In the genomic region with DNA sequence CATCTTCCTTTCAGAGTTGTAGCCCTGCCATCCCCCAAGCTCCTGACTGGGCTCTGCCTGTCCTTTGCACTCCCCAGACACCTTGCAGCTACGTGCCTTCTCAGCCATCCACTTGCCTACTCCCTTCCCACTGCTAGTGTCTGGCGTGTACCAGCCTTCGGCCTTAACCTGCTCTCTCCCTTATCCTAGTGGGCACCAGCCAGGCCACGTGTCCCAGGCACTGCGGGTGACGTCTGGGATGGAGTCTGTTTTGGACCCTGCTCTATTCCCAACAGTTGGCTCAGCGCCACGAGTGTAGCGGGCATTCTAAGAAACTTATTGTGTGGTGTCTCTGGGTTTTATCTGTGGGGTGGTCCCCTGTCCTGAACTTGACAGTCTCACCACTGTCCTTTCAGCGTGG, we compare ENCODE assay signal across 9 mouse cellular contexts.
DNase-seq lines count a peak whose midpoint lies in the region; ATAC-seq lines count a peak whose summit lies in the region.
"Had no signal": no experiment of that assay in that cellular context is flagged by ENCODE, and none has a peak within 500 bp of the region (broad histone marks: within the 10 kb centered on the region; RNA-seq: fewer than 3 reads in every experiment).

No protein-coding gene starts in this region.

- no peaks in the 10 kb centered on the region for H3K27me3 ChIP-seq in lung, embryonic 15.5 days
- H3K27me3 ChIP-seq in embryonic facial prominence, embryonic 15.5 days = no peaks in the 10 kb centered on the region
- H3K27me3 ChIP-seq in midbrain, embryonic 13.5 days = 0 out of 2 replicates have a peak, but pooled peaks cover 3% of the 10 kb centered on the region

- 84% methylated on average over 10 of the region's 10 CpGs for WGBS in lung, embryonic 15.5 days
- 73% methylated on average over 10 of the region's 10 CpGs for WGBS in embryonic facial prominence, embryonic 15.5 days
- WGBS in midbrain, embryonic 13.5 days = 66% methylated on average over 10 of the region's 10 CpGs

- peak; percentile 25 to 43 for DNase-seq in cerebellum, postnatal 25 days
- DNase-seq in cerebellum, adult 11 months = no peak
- no peak for DNase-seq in lung, postnatal 25 days (ENCODE audit: low spot score)
- DNase-seq in spleen, postnatal 4 days (ENCODE audit: low spot score in 2 of 2) = no peak
- DNase-seq in gastrocnemius, adult 18-20 months (ENCODE audit: low spot score) = no peak

- no peaks in the 10 kb centered on the region for H3K36me3 ChIP-seq in lung, embryonic 15.5 days
- no peaks in the 10 kb centered on the region for H3K36me3 ChIP-seq in embryonic facial prominence, embryonic 15.5 days
- no peaks in the 10 kb centered on the region for H3K36me3 ChIP-seq in midbrain, embryonic 13.5 days

- ATAC-seq in lung, embryonic 15.5 days (ENCODE audit: borderline replicate concordance, extremely low read depth, low FRiP score, low TSS enrichment) = no peak
- ATAC-seq in embryonic facial prominence, embryonic 15.5 days (ENCODE audit: insufficient number of reproducible peaks, low FRiP score, low TSS enrichment, low read depth) = no peak
- peak; percentile 65 for ATAC-seq in midbrain, embryonic 13.5 days

- no peak overlapping the region for H3K4me2 ChIP-seq in lung, embryonic 15.5 days
- H3K4me2 ChIP-seq in embryonic facial prominence, embryonic 15.5 days (replicated peaks) = no peak overlapping the region
- no peak overlapping the region for H3K4me2 ChIP-seq in midbrain, embryonic 13.5 days (replicated peaks)
- H3K4me2 ChIP-seq: lung, embryonic 14.5 days had no signal

- H3K9me3 ChIP-seq in lung, embryonic 15.5 days = no peaks in the 10 kb centered on the region
- no peaks in the 10 kb centered on the region for H3K9me3 ChIP-seq in embryonic facial prominence, embryonic 15.5 days (replicated peaks)
- H3K9me3 ChIP-seq in midbrain, embryonic 13.5 days = no peaks in the 10 kb centered on the region

- no peak overlapping the region for H3K4me3 ChIP-seq in lung, embryonic 15.5 days
- H3K4me3 ChIP-seq in embryonic facial prominence, embryonic 15.5 days (replicated peaks) = no peak overlapping the region
- H3K4me3 ChIP-seq in midbrain, embryonic 13.5 days (replicated peaks) = no peak overlapping the region

- no peak overlapping the region for H3K9ac ChIP-seq in lung, embryonic 15.5 days
- H3K9ac ChIP-seq in embryonic facial prominence, embryonic 15.5 days = no peak overlapping the region
- no peak overlapping the region for H3K9ac ChIP-seq in midbrain, embryonic 13.5 days (replicated peaks)

- H3K27ac ChIP-seq in lung, embryonic 15.5 days = peak overlapping the region; percentile 54
- peak overlapping the region; percentile 90 for H3K27ac ChIP-seq in embryonic facial prominence, embryonic 15.5 days (replicated peaks)
- H3K27ac ChIP-seq in midbrain, embryonic 13.5 days = no peak overlapping the region; the same call in 1 of the 2 replicates

- peaks cover 25% of the 10 kb centered on the region for H3K4me1 ChIP-seq in lung, embryonic 15.5 days
- H3K4me1 ChIP-seq in embryonic facial prominence, embryonic 15.5 days = peaks cover 61% of the 10 kb centered on the region
- H3K4me1 ChIP-seq in midbrain, embryonic 13.5 days (replicated peaks) = peaks cover 36% of the 10 kb centered on the region

Comparison
In these comparisons a context has a peak if more than half of its experiments do, and no peak if none do; other contexts are left out.
1. DNase-seq: peak in cerebellum, postnatal 25 days (2 of 2); none in cerebellum, adult 11 months (single experiment), lung, postnatal 25 days (single experiment), spleen, postnatal 4 days (0 of 2) and gastrocnemius, adult 18-20 months (single experiment).